Mouse (Mus musculus) spleen, postnatal 10 days (tissue): ENCODE results near the gene Ptger3.

Experiments used
- DNase-seq, 2 experiments: peaks; one replicate each; pipeline ENCODE4 v3.0.0; 2021 to 2022; ENCODE audit warnings: low spot score in 2 of 2

Ptger3 gene

DNA sequence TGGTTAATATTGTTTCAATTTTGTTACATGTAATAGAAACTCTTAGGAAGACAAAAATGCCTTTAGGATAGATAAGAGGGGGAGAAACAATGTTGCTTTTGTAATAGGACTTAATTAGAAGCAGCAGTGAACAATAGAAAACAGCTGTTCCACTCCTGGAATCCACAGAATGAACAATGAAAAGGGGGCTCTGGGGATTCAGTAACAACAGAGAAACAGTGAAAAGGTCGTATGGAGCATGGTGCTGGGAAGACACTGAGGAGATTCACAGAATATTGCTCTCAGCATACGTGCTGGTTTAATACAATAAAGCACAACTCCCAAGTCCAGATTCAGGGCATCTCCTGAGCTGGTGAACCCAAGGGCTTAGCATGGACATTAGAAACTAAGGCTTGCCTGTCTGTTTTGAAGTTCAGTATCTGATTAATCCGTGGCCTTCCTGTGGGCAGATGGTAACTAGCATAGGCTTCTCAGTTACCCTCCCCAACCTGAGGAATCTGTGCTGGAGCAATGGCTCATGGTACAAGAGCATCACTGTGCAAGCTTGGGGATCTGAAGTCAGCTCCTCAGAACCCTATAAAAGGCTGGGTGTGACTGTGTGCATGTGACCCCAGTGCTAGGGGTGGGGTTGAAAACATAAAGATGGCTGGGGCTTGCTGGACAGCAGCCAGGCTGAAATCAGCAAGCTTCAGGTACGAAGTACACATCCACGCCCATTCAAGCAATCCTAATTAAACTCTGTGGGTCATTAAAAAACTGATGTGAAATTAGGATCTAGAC, 16.1 kb downstream of the Ptger3 start:
- no peak for DNase-seq

- no peak for DNase-seq
Measured at GRCm38 (mm10) chr3:157597837-157598379, 31.2 kb downstream of the Ptger3 start.

- DNase-seq: no peak
Measured at GRCm38 (mm10) chr3:157604684-157605410, 38.2 kb downstream of the Ptger3 start.

- no peak for DNase-seq
Measured at GRCm38 (mm10) chr3:157605411-157605740, 38.7 kb downstream of the Ptger3 start.

DNA sequence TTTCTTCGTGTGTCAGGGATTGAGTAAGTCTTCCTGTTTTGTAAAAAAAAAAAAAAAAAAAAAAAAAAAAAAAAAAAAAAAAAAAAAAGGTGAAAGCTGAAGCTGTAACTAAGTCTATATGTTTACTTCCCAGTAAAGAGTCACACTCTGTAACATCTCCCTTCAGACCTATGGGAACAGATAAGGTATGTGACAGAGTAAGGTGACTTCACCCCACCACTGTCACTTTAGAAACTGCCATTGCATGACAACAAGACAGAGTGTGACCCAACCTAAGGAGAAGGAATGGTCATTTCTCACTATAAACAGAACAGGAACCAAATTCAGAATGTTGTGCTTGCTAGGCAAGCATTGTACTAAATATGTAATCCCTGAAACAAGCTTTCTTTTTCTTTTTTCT, 46.9 kb downstream of the Ptger3 start:
- no peak for DNase-seq

- no peak for DNase-seq
Measured at GRCm38 (mm10) chr3:157616949-157617348, 50.3 kb downstream of the Ptger3 start.

DNA sequence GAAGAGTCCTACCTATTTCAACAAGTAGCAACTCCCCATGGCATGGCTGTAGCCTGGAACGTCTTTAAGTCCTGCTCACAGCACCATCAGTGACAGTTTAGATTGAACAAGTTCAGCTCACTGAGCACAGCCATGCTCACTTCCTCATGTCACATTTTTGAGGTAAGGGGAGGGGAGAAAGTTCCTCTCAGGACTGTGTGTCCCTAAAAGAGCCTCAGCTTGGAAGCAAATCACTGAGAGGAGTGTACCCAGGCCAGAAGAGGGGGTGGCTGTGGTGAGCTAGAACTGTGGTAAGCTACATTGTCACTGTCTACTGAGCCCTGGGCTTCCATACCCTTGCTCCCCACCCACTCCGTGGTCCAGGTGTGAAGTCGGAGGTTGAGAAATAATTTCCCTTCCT, 60.7 kb downstream of the Ptger3 start:
- DNase-seq: no peak

GRCm38 (mm10) chr3:157630671-157631070, 64.0 kb downstream of the Ptger3 start:
- no peak for DNase-seq

DNA sequence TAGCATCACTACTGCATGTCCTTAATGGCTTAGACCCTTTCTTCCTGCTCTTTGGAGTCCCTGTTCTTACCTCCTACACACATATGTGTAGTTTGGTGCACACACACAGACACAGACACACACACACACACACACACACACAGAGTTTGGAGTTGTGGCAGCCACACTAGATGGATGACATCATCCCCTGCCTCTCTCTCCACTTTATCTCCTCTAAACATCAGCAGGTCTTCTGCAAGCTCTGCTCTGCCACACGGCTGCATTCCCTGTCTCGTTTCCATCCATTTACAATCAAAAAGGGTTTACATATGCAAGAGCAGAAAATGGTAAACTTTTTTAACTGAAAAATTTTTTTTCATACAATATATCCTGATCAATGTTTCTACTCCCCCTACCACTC, 64.7 kb downstream of the Ptger3 start:
- DNase-seq: no peak

DNA sequence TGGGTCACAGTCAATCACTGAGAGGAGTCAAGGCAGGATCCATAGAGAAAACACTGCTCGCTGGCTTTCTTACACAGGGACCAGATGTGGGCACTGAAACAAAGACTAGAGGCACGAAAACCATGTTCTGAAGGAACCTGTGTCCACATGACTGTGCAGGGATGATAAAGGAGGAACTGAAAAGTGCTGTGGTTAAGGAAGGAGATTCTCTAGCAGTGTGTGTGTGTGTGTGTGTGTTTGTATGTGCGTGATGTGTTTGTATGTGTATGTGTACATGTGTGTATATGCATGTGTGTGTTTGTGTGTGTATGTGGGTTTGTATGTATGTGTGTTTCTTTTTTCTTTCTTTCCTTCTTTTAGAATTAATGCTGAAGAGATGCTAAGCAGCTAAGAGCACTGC, 67.7 kb downstream of the Ptger3 start:
- DNase-seq: no peak

GRCm38 (mm10) chr3:157635713-157636112, 69.0 kb downstream of the Ptger3 start:
- no peak for DNase-seq

- DNase-seq: no peak
Measured at GRCm38 (mm10) chr3:157636887-157637286, 70.2 kb downstream of the Ptger3 start.

DNA sequence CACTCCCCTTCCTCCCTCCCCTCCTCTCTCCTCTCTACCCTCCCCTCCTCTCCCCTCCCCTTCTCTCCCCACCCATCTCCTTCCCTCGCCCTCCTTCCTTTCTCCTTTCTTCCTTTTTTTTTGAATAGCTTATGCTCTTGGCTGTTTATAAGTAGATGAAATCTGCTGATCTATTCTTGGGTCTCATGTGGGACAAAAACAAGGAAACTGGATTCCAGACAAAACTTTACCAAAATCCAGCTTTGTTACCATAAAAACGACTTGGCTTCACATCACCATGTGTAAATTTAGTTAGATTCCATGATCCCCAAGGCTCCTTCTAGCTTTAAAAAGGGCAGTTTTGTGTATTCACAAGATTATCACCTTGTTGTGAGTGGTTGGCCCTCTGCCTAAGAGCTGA, 70.6 kb downstream of the Ptger3 start:
- no peak for DNase-seq

DNA sequence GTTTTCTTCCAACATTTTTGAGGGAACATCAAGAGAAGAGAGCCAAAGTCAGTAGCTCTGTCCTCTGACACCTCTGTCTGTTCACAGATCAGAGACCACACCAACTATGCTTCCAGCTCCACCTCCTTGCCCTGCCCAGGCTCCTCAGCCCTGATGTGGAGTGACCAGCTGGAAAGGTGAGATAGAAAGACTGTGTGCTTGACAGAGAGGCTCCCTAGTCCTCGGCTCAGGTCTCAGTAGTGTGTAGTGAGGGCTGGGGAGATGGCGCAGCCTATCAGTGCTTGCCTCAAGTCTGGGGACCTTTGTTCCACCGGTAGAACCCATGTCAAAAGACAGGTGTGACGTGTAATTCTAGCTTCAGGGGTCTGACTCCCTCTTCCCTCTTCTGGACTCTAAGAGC, 74.9 kb downstream of the Ptger3 start:
- DNase-seq: no peak

DNA sequence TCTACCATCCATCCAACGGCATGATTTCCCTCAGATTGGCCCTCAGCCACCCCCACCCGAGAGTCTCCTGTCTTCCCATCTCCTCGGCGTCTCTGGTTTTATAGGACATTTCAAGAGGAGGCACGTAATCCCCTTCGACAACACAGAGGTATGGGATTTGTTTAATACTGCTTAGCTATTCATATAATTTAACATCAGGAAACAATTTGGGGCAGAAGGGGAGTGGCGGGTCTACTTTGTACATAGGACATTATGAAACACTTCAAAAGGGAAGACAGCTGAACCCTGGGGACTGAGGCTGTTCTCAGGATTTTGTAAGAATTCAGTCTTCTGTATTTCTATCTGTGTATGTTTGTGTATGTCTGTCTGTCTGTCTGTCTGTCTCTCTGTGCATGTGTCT, 94.9 kb downstream of the Ptger3 start:
- no peak for DNase-seq

DNA sequence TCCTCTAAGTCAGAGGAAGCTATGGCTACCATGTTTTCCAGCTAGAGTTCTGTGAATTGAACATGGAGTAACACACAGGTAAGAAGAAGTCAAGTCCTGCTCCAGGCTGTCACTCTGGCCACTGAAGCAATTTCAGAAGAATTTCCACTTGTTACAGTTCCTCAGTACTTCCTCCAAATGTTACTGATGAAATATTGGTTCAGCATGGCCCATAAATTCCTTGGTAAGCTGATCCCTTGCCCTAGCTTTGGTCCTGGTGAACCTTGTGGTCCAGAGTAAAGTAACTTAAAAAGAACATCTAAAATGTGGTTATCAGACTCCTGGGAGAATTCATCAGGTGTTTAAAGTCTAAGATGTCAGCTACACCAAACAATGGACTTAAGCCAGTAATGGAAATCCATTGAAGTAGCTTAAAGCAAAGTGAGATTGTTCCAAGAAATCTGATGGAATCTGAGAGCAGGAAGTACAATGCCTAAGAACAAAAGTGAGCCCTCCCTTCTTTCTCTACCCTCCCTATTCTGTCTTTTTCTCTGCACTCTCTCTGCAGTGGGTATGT, 97.9 kb downstream of the Ptger3 start:
- no peak for DNase-seq

- DNase-seq: no peak
Measured at GRCm38 (mm10) chr3:157665471-157665870, 98.8 kb downstream of the Ptger3 start.

- no peak for DNase-seq
Measured at GRCm38 (mm10) chr3:157666142-157666541, 99.5 kb downstream of the Ptger3 start.

GRCm38 (mm10) chr3:157686105-157686504, 119.4 kb downstream of the Ptger3 start:
- no peak for DNase-seq

DNA sequence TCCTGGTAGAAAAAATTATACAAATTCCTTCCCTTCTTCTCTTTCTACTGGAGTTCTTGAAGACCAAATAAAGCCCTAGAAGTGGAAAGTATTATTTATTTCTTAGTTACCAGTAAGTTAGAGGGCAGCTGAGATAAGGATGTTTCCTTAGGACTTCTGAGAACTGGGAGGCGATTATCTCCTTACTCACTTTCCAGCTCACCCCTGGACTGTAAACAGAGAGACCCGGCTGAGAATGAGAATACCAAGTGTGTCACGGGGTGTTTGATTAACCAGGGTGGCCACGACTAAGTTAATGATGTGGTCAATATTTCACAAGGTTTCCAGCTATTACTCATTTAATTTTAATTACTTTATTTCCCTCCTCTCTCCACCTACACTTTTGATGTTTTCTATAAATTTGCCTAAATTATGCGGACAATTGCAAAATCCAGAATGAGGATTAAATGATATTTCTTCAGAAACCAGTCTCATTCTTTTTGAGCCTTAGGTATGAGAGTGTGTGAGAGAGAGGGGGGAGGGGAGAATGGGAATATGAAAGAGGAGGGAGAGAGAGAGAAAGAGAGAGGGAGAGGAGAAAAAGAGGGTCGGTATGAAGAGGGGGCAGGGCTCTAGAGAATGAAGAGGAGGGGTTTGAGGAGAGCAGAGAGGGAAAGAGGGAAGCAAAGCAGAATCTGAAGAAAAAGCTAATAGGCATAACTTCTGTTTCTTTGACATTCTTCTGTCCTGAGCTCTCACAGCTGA, 121.9 kb downstream of the Ptger3 start:
- DNase-seq: no peak
